15 mouse cellular contexts compared by ENCODE assay signal in the genomic region with DNA sequence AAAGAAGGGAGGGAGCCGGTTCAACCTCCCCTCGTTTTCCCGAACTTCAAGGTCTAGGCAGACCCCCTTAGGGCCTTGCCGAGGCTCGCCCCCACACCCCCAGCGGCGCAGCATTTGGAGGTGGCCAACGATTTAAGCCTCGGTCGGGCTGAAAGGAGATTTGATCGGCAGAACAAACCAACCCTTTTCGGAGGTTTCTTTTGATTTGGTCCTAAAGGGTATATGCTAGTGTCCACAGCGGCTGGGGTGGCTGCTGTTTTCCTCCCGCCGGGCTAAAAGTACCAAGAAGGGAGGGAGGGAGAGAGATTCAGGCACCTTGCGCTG. TPM values are rescaled to one million over a fixed set of nuclear protein-coding genes. Genes with fewer than 3 reads are reported as not detected.
DNase-seq lines count a peak whose midpoint lies in the region; ATAC-seq and TF ChIP-seq lines count a peak whose summit lies in the region.
"Had no signal": no experiment of that assay in that cellular context is flagged by ENCODE, and none has a peak within 500 bp of the region (broad histone marks: within the 10 kb centered on the region; RNA-seq: fewer than 3 reads in every experiment).

No protein-coding gene starts in this region.

- peak overlapping the region; percentile 75 for H3K9ac ChIP-seq in kidney, embryonic 14.5 days (ENCODE audit: low read depth, low read length)
- peak overlapping the region; percentile 100 for H3K9ac ChIP-seq in limb, embryonic 13.5 days
- H3K9ac ChIP-seq in midbrain, embryonic 16.5 days (ENCODE audit: low read depth, low read length): no peak overlapping the region
- no peak overlapping the region for H3K9ac ChIP-seq in forebrain, embryonic 16.5 days (replicated peaks; ENCODE audit: low read depth, low read length)

- peak overlapping the region; percentile 83 for H3K4me2 ChIP-seq in kidney, embryonic 14.5 days (replicated peaks; ENCODE audit: low read depth, low read length)
- peak overlapping the region; percentile 75 for H3K4me2 ChIP-seq in limb, embryonic 13.5 days (replicated peaks)
- no peak overlapping the region for H3K4me2 ChIP-seq in midbrain, embryonic 16.5 days (ENCODE audit: low read length)
- H3K4me2 ChIP-seq in forebrain, embryonic 16.5 days (ENCODE audit: low read length): no peak overlapping the region

- no peak for TF ChIP-seq CTCF in kidney, adult 2 months (conservative IDR thresholded peaks at IDR 0.05; ENCODE audit: insufficient read depth, insufficient read length, low read depth, low read length)

- no peak for TF ChIP-seq POLR2A in kidney, adult 2 months (IDR thresholded peaks at IDR 0.05; ENCODE audit: low read depth, low read length)

- peaks cover 32% of the 10 kb centered on the region for H3K4me1 ChIP-seq in kidney, embryonic 14.5 days (ENCODE audit: control insufficient read depth, insufficient read depth, low read length)
- H3K4me1 ChIP-seq in kidney, adult 2 months (ENCODE audit: control insufficient read depth, insufficient read depth, low read length): no peaks in the 10 kb centered on the region
- H3K4me1 ChIP-seq in limb, embryonic 13.5 days: peaks cover 37% of the 10 kb centered on the region
- no peaks in the 10 kb centered on the region for H3K4me1 ChIP-seq in midbrain, embryonic 16.5 days (ENCODE audit: control insufficient read depth, insufficient read depth, low read length)
- peaks cover 4% of the 10 kb centered on the region; the same call in 1 of the 2 replicates for H3K4me1 ChIP-seq in forebrain, embryonic 16.5 days (replicated peaks; ENCODE audit: control insufficient read depth, insufficient read depth, low read length)

- no peak for ATAC-seq in kidney, embryonic 14.5 days (ENCODE audit: low FRiP score, low TSS enrichment)
- ATAC-seq in limb, embryonic 13.5 days (ENCODE audit: low FRiP score, low read depth): no peak
- no peak for ATAC-seq in midbrain, embryonic 16.5 days
- ATAC-seq in forebrain, embryonic 16.5 days: no peak
- ATAC-seq: Patski had no signal

- H3K4me3 ChIP-seq in kidney, embryonic 14.5 days (ENCODE audit: low read length): peak overlapping the region; percentile 75
- H3K4me3 ChIP-seq in kidney, adult 2 months (ENCODE audit: insufficient read depth, low read depth, low read length): no peak overlapping the region
- H3K4me3 ChIP-seq in limb, embryonic 13.5 days: peak overlapping the region; percentile 95
- no peak overlapping the region for H3K4me3 ChIP-seq in midbrain, embryonic 16.5 days (ENCODE audit: low read depth, low read length)
- no peak overlapping the region for H3K4me3 ChIP-seq in forebrain, embryonic 16.5 days (replicated peaks; ENCODE audit: low read length)
- H3K4me3 ChIP-seq: erythroblast, embryonic 14.5 days; layer of hippocampus, adult 2 months had no signal

- no peaks in the 10 kb centered on the region for H3K36me3 ChIP-seq in kidney, embryonic 14.5 days (ENCODE audit: control insufficient read depth, insufficient read depth, low read length)
- H3K36me3 ChIP-seq in kidney, adult 2 months (ENCODE audit: control insufficient read depth, insufficient read depth, low read length): no peaks in the 10 kb centered on the region
- peaks cover 18% of the 10 kb centered on the region; the same call in 1 of the 2 replicates for H3K36me3 ChIP-seq in limb, embryonic 13.5 days
- no peaks in the 10 kb centered on the region for H3K36me3 ChIP-seq in midbrain, embryonic 16.5 days (ENCODE audit: control insufficient read depth, insufficient read depth, low read length)
- H3K36me3 ChIP-seq in forebrain, embryonic 16.5 days (ENCODE audit: control insufficient read depth, insufficient read depth): no peaks in the 10 kb centered on the region

- peaks cover 29% of the 10 kb centered on the region for H3K27me3 ChIP-seq in kidney, embryonic 14.5 days (ENCODE audit: control insufficient read depth, insufficient read depth, low read length)
- H3K27me3 ChIP-seq in kidney, adult 2 months (replicated peaks; ENCODE audit: control insufficient read depth, insufficient read depth, low read length): peaks cover 8% of the 10 kb centered on the region; the same call in 1 of the 2 replicates
- peaks cover 13% of the 10 kb centered on the region for H3K27me3 ChIP-seq in limb, embryonic 13.5 days
- peaks cover 87% of the 10 kb centered on the region for H3K27me3 ChIP-seq in midbrain, embryonic 16.5 days (ENCODE audit: control insufficient read depth, insufficient read depth, low read depth, low read length)
- peaks cover 86% of the 10 kb centered on the region for H3K27me3 ChIP-seq in forebrain, embryonic 16.5 days (replicated peaks; ENCODE audit: control insufficient read depth, insufficient read depth, low read length)
- H3K27me3 ChIP-seq: Patski had no signal

- H3K27ac ChIP-seq in kidney, embryonic 14.5 days (ENCODE audit: low read depth, low read length): peak overlapping the region; percentile 88
- no peak overlapping the region for H3K27ac ChIP-seq in kidney, adult 2 months (ENCODE audit: insufficient read depth, low read depth, low read length)
- H3K27ac ChIP-seq in limb, embryonic 13.5 days: peak overlapping the region; percentile 97
- no peak overlapping the region for H3K27ac ChIP-seq in midbrain, embryonic 16.5 days (ENCODE audit: low read length)
- H3K27ac ChIP-seq in forebrain, embryonic 16.5 days (ENCODE audit: low read length): no peak overlapping the region
- H3K27ac ChIP-seq: layer of hippocampus, adult 2 months had no signal

- WGBS in kidney, embryonic 14.5 days: 6% methylated on average over 16 of the region's 16 CpGs
- 53% methylated on average over 16 of the region's 16 CpGs for WGBS in kidney, adult 2 months
- WGBS in limb, embryonic 13.5 days: 4% methylated on average over 16 of the region's 16 CpGs
- WGBS in midbrain, embryonic 16.5 days: 0% methylated on average over 16 of the region's 16 CpGs
- under 1% methylated on average over 16 of the region's 16 CpGs for WGBS in forebrain, embryonic 16.5 days

- no peak for DNase-seq in kidney, adult 2 months
- peak; percentile 35 for DNase-seq in urinary bladder, postnatal 25 days (ENCODE audit: low spot score)
- no peak for DNase-seq in urinary bladder, postnatal 14 days (ENCODE audit: low spot score)
- DNase-seq in frontal cortex, postnatal 10 days (ENCODE audit: low spot score in 2 of 2): no peak
- DNase-seq: cerebellum, adult 9-10 months; embryo, embryonic 11 days; right cerebral cortex, postnatal 25 days had no signal

- H3K9me3 ChIP-seq in kidney, embryonic 14.5 days (ENCODE audit: control insufficient read depth, low read length): no peaks in the 10 kb centered on the region
- no peaks in the 10 kb centered on the region for H3K9me3 ChIP-seq in limb, embryonic 13.5 days
- H3K9me3 ChIP-seq in midbrain, embryonic 16.5 days (replicated peaks; ENCODE audit: control insufficient read depth, low read length, poor library complexity, severe bottlenecking): peaks cover 4% of the 10 kb centered on the region; the same call in 1 of the 2 replicates
- H3K9me3 ChIP-seq in forebrain, embryonic 16.5 days (ENCODE audit: control insufficient read depth, low read length): no peaks in the 10 kb centered on the region

RNA-seq across cellular contexts. Expression of a gene that starts 3.8 kb away (rescaled TPM):
- polyA plus RNA-seq in kidney, embryonic 14.5 days (2014; fragmentation: Nextera tagmentation; extraction: Ambion mirVana): 27.6 and 35.6 TPM in 2 replicates
- polyA plus RNA-seq in kidney, adult 2 months (2012; rRNA removed): 3.7 TPM in 2 replicates
- polyA plus RNA-seq in limb, embryonic 13.5 days (2015; fragmentation: Nextera tagmentation; extraction: Ambion mirVana): 44.5 and 55.0 TPM in 2 replicates
- not detected in 2 replicates for polyA plus RNA-seq in midbrain, embryonic 16.5 days (2015; fragmentation: Nextera tagmentation; extraction: Ambion mirVana)
- polyA plus RNA-seq in forebrain, embryonic 16.5 days (2015; fragmentation: Nextera tagmentation; extraction: Ambion mirVana): 0.14 TPM in 1 of 2 replicates, not detected in the other
- polyA plus RNA-seq: erythroblast, embryonic 14.5 days; liver, embryonic 16.5 days had no signal

RNA-seq across cellular contexts. Expression of a gene that starts 8.7 kb away (rescaled TPM):
- 177 and 186 TPM in 2 replicates for polyA plus RNA-seq in kidney, embryonic 14.5 days (2014; fragmentation: Nextera tagmentation; extraction: Ambion mirVana)
- 34.0 and 34.4 TPM in 2 replicates for polyA plus RNA-seq in kidney, adult 2 months (2012; rRNA removed)
- polyA plus RNA-seq in limb, embryonic 13.5 days (2015; fragmentation: Nextera tagmentation; extraction: Ambion mirVana): 191 and 207 TPM in 2 replicates
- polyA plus RNA-seq in midbrain, embryonic 16.5 days (2015; fragmentation: Nextera tagmentation; extraction: Ambion mirVana): not detected in 2 replicates
- 0.29 TPM in 1 of 2 replicates, not detected in the other for polyA plus RNA-seq in forebrain, embryonic 16.5 days (2015; fragmentation: Nextera tagmentation; extraction: Ambion mirVana)
- polyA plus RNA-seq: erythroblast, embryonic 14.5 days had no signal

RNA-seq across cellular contexts. Expression of a gene that starts 11.3 kb away (rescaled TPM):
- polyA plus RNA-seq in kidney, embryonic 14.5 days (2014; fragmentation: Nextera tagmentation; extraction: Ambion mirVana): not detected in 2 replicates
- not detected in 2 replicates for polyA plus RNA-seq in kidney, adult 2 months (2012; rRNA removed)
- 24.5 and 27.7 TPM in 2 replicates for polyA plus RNA-seq in limb, embryonic 13.5 days (2015; fragmentation: Nextera tagmentation; extraction: Ambion mirVana)
- not detected in 2 replicates for polyA plus RNA-seq in midbrain, embryonic 16.5 days (2015; fragmentation: Nextera tagmentation; extraction: Ambion mirVana)
- polyA plus RNA-seq in forebrain, embryonic 16.5 days (2015; fragmentation: Nextera tagmentation; extraction: Ambion mirVana): not detected in 2 replicates
- polyA plus RNA-seq: erythroblast, embryonic 14.5 days; liver, embryonic 16.5 days had no signal

RNA-seq across cellular contexts. Expression of a gene that starts 18.5 kb away (rescaled TPM):
- polyA plus RNA-seq in kidney, embryonic 14.5 days (2014; fragmentation: Nextera tagmentation; extraction: Ambion mirVana): 58.1 and 67.8 TPM in 2 replicates
- 36.0 and 63.1 TPM in 2 replicates for polyA plus RNA-seq in kidney, adult 2 months (2012; rRNA removed)
- 58.3 and 63.5 TPM in 2 replicates for polyA plus RNA-seq in limb, embryonic 13.5 days (2015; fragmentation: Nextera tagmentation; extraction: Ambion mirVana)
- not detected in 2 replicates for polyA plus RNA-seq in midbrain, embryonic 16.5 days (2015; fragmentation: Nextera tagmentation; extraction: Ambion mirVana)
- 0.30 TPM in 1 of 2 replicates, not detected in the other for polyA plus RNA-seq in forebrain, embryonic 16.5 days (2015; fragmentation: Nextera tagmentation; extraction: Ambion mirVana)
- polyA plus RNA-seq: erythroblast, embryonic 14.5 days had no signal

RNA-seq across cellular contexts. Expression of a gene that starts 27.7 kb away (rescaled TPM):
- 19.1 and 19.6 TPM in 2 replicates for polyA plus RNA-seq in kidney, embryonic 14.5 days (2014; fragmentation: Nextera tagmentation; extraction: Ambion mirVana)
- polyA plus RNA-seq in kidney, adult 2 months (2012; rRNA removed): 44.1 and 45.9 TPM in 2 replicates
- 11.8 and 13.1 TPM in 2 replicates for polyA plus RNA-seq in limb, embryonic 13.5 days (2015; fragmentation: Nextera tagmentation; extraction: Ambion mirVana)
- not detected in 2 replicates for polyA plus RNA-seq in midbrain, embryonic 16.5 days (2015; fragmentation: Nextera tagmentation; extraction: Ambion mirVana)
- not detected in 2 replicates for polyA plus RNA-seq in forebrain, embryonic 16.5 days (2015; fragmentation: Nextera tagmentation; extraction: Ambion mirVana)

Comparison
In these comparisons a context has a peak if more than half of its experiments do, and no peak if none do; other contexts are left out.
1. H3K27ac ChIP-seq: peak in kidney, embryonic 14.5 days (single experiment) and limb, embryonic 13.5 days (single experiment); none in kidney, adult 2 months (single experiment), midbrain, embryonic 16.5 days (single experiment) and forebrain, embryonic 16.5 days (single experiment).
2. H3K4me3 ChIP-seq: peak in kidney, embryonic 14.5 days (single experiment) and limb, embryonic 13.5 days (single experiment); none in kidney, adult 2 months (single experiment), midbrain, embryonic 16.5 days (single experiment) and forebrain, embryonic 16.5 days (single experiment).
3. H3K4me2 ChIP-seq: peak in kidney, embryonic 14.5 days (single experiment) and limb, embryonic 13.5 days (single experiment); none in midbrain, embryonic 16.5 days (single experiment) and forebrain, embryonic 16.5 days (single experiment).
4. H3K9ac ChIP-seq: peak in kidney, embryonic 14.5 days (single experiment) and limb, embryonic 13.5 days (single experiment); none in midbrain, embryonic 16.5 days (single experiment) and forebrain, embryonic 16.5 days (single experiment).
5. RNA of a gene that starts 8.7 kb away (polyA plus RNA-seq): 191 to 207 TPM in limb, embryonic 13.5 days, 177 to 186 TPM in kidney, embryonic 14.5 days and 34.0 to 34.4 TPM in kidney, adult 2 months; not detected in midbrain, embryonic 16.5 days and 0.29 TPM in forebrain, embryonic 16.5 days; every median in the first group is over 10 times any median in the second.
6. RNA of a gene that starts 11.3 kb away (polyA plus RNA-seq): 24.5 to 27.7 TPM in limb, embryonic 13.5 days; not detected in kidney, adult 2 months, not detected in kidney, embryonic 14.5 days, not detected in midbrain, embryonic 16.5 days and not detected in forebrain, embryonic 16.5 days; every median in the first group is over 10 times any median in the second.